Mouse (Mus musculus) erythroblast, embryonic 14.5 days (primary cell): Measurements from ENCODE around the gene Mtmr2. TPM values are rescaled to one million over a fixed set of nuclear protein-coding genes. Genes with fewer than 3 reads are reported as not detected.

Source experiments
- H3K27me3 ChIP-seq: 2 replicates; pipeline ENCODE4 v1.6.1; 2012; ENCODE audit warnings: inconsistent platforms; ENCODE audit not compliant: control insufficient read depth
- H3K36me3 ChIP-seq: 2 replicates; pipeline ENCODE4 v1.6.1; 2012; ENCODE audit warnings: mild to moderate bottlenecking, inconsistent platforms; ENCODE audit not compliant: control insufficient read depth
- H3K4me1 ChIP-seq: 2 replicates; pipeline ENCODE4 v1.6.1; 2012; ENCODE audit warnings: inconsistent platforms; ENCODE audit not compliant: control insufficient read depth
- H3K4me3 ChIP-seq: replicated peaks from 2 replicates; pipeline ENCODE3; 2012; ENCODE audit warnings: moderate library complexity, mild to moderate bottlenecking, inconsistent platforms
- H3K9me3 ChIP-seq: 2 replicates; pipeline ENCODE4 v1.6.1; 2012; ENCODE audit warnings: low read length, inconsistent platforms, mixed read lengths; ENCODE audit not compliant: control insufficient read depth
- GATA1 ChIP-seq: IDR thresholded peaks from 2 replicates; pipeline ENCODE4 v1.6.1; 2012; ENCODE audit warnings: low read length, inconsistent platforms, mixed read lengths
- TAL1 ChIP-seq: IDR thresholded peaks from 3 replicates; pipeline ENCODE4 v1.6.1; 2012; ENCODE audit warnings: low read length, inconsistent platforms, mixed read lengths
- polyA plus RNA-seq: library from polyadenylated mRNA; stranded (reverse); fragments of >175 nt; gene quantifications from 2 replicates; pipeline ENCODE4 v1.2.3, GENCODE M21; 2012

The Mtmr2 gene
- polyA plus RNA-seq, 1 experiment: 0.13 TPM

DNA sequence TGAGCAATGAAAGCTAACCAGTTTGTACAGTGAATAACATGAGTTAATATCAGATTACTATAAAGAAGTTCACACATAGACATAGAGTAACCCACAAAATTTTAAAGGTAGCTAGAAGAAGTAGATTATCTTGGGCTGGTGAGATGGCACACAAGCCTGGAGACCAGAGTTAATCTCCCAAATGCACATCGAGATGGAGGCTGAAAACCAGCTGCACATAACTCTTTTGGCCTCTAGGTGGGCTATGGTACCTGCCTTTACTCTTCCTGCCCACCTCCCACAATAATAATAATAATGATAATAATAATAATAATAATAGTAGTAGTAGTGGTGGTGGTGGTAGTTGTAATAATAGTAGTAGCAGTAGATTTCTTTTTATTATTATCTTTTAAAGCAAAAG is 46.1 kb downstream of the Mtmr2 start:
- Histone ChIP-seq H3K36me3 (peaks cover 56% of the 10 kb centered on the region), H3K9me3 (no peaks in the 10 kb centered on the region), H3K4me3 (no peak overlapping the region), H3K4me1 (peaks cover 3% of the 10 kb centered on the region), H3K27me3 (no peaks in the 10 kb centered on the region)
- TF ChIP-seq TAL1 (no peak), GATA1 (no peak)

DNA sequence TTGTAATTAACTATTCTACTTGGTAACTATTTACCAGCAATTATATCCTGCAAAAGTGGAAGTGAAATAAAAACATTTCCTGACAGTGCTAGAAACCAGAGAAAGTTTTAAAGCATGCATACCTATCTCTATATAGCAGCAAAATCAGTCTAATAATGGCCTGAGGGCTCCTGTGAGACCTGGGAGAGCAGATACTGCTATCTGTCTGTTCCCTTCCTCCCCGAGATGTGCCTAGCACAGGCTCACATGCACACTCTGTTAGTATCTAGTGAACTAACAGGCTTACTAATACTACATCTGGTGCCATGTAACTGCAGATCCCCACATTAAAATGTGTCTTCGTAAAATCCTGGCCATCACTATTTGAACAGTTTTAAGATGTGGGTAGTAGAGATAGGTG is 46.5 kb downstream of the Mtmr2 start:
- H3K36me3 ChIP-seq: peaks cover 58% of the 10 kb centered on the region
- TF ChIP-seq TAL1: no peak
- TF ChIP-seq GATA1: no peak

DNA sequence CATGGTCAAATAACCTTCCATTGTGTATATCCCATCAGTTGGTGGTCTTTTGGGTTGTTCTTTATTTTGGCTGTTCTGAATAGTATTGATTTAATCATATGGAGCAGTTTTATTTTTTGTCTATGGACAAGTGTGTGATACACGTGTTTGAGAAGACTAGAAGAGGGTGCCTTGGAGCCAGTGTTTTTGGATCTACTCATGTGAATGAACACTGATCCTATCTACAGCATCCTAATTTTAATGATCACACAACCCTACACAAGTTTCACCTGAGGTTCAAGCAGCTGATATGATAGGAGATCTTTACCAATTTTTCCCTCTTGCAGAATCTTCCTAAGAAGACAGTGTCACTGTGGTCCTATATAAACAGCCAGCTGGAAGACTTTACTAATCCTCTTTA is 56.3 kb downstream of the Mtmr2 start:
- TF ChIP-seq GATA1 (no peak), TAL1 (no peak)
- Histone ChIP-seq H3K36me3 (peaks cover 86% of the 10 kb centered on the region), H3K27me3 (no peaks in the 10 kb centered on the region), H3K4me1 (no peaks in the 10 kb centered on the region), H3K9me3 (no peaks in the 10 kb centered on the region), H3K4me3 (no peak overlapping the region)

More for the DNA sequence above, 46.5 kb downstream of the Mtmr2 start:
- Histone ChIP-seq H3K9me3 (no peaks in the 10 kb centered on the region), H3K27me3 (no peaks in the 10 kb centered on the region), H3K4me1 (peaks cover 3% of the 10 kb centered on the region), H3K4me3 (no peak overlapping the region)

DNA sequence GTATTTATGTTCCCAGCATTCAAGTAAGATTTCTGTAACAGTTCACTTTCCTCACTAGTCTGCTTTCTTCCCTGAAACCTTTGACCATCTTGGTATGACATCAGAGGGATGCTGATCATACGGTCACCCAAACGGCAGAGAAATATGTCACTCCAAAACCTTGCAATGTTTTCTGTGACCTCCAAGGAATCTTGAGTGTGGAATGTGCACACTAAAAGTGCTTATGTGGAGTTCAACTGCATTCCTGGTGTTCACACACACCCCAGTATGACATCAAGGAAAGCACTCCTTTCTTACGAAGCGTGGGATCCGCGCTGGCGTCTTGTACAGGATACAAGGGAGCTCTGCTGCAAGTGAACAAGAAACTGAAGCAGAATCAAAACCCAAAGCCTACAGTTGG is 58.6 kb downstream of the Mtmr2 start:
- H3K9me3 ChIP-seq: no peaks in the 10 kb centered on the region
- no peak for TF ChIP-seq TAL1
- TF ChIP-seq GATA1: no peak
- H3K4me3 ChIP-seq: no peak overlapping the region
- H3K27me3 ChIP-seq: no peaks in the 10 kb centered on the region
- no peaks in the 10 kb centered on the region for H3K4me1 ChIP-seq
- H3K36me3 ChIP-seq: peaks cover 95% of the 10 kb centered on the region

DNA sequence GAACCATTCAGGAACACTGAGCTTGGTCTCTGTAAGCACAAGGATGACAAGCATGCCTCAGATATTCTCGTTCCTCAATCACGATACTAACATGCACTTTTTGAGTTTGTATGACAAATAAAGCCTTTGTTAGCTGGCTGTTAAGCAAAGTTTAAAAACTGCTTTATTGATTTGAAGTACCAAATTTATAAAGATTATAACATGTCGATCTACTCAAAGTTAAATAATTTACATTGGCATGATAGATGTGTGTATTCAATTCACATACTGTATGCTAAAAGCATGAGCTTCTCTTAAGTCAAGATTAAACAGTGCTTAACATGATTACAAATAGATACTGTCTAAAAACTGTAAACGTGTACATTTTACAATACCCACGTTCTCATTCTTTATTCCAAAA is 59.4 kb downstream of the Mtmr2 start:
- Histone ChIP-seq H3K4me3 (no peak overlapping the region), H3K4me1 (no peaks in the 10 kb centered on the region), H3K36me3 (peaks cover 97% of the 10 kb centered on the region), H3K27me3 (no peaks in the 10 kb centered on the region), H3K9me3 (no peaks in the 10 kb centered on the region)
- TF ChIP-seq TAL1: no peak

DNA sequence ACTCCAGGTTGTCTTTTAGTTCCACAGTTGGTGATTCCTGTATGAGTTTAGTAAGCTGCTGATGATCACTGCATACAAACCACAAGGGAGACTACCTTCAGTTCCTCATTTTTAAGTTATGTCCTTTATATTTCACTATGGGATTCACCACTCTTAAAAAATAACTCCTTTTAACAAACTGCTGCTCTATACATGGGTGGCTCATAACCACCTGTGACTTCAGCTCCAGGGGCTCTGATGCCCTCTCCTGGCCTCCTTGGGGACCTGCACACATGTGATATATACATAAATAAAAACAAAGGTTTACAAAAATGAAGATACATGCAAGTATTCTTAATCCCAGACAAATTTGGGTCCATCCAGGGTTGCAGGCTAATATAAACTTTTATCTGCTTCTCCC is 61.7 kb downstream of the Mtmr2 start:
- peaks cover 98% of the 10 kb centered on the region for H3K36me3 ChIP-seq
- no peaks in the 10 kb centered on the region for H3K27me3 ChIP-seq
- H3K4me1 ChIP-seq: no peaks in the 10 kb centered on the region
- H3K4me3 ChIP-seq: no peak overlapping the region
- no peak for TF ChIP-seq TAL1
- no peak for TF ChIP-seq GATA1
- no peaks in the 10 kb centered on the region for H3K9me3 ChIP-seq

DNA sequence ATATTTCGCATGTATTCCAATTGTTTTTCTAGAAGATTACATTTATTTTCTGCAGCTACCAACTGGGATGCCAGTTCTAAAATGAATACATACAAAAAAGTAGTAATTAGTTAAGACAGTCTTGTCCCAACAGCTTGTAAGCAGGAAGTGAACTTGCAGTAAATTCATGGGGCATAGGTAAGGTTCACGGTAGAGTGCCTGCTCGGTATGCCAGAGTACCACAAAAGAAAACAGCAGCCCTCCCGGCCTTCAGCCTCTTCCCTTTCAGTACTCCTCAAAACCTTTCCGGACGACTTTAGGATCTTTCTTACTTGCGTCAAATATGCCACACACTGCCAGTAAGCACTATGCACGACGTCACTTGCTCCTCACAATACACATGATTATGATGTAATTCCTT is 70.2 kb downstream of the Mtmr2 start:
- H3K9me3 ChIP-seq: no peaks in the 10 kb centered on the region
- peaks cover 5% of the 10 kb centered on the region for H3K4me1 ChIP-seq
- H3K36me3 ChIP-seq: peaks cover 100% of the 10 kb centered on the region
- TF ChIP-seq TAL1 (no peak), GATA1 (no peak)
- H3K4me3 ChIP-seq: no peak overlapping the region
- no peaks in the 10 kb centered on the region for H3K27me3 ChIP-seq

DNA sequence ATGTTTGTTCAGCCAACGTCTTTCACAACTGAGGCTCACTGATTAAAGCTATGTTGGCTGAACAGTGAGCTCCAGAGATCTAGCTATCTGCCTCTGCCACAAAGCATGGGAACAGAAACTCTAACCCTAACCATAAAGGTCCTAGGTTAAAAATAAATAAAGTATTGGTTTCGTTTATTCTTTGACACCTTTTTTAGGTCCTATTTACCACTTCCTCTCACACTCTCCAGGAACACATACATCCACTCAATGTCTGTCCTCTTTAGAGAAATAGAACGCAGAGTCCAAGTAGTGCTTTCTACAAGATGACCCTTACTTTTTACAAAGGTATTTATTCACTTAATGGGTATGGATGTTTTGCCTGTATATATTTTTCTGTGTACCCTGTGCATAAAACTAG is 72.6 kb downstream of the Mtmr2 start:
- TF ChIP-seq TAL1: no peak
- no peak for TF ChIP-seq GATA1
- peaks cover 20% of the 10 kb centered on the region for H3K4me1 ChIP-seq
- H3K4me3 ChIP-seq: no peak overlapping the region
- peaks cover 96% of the 10 kb centered on the region for H3K36me3 ChIP-seq
- H3K27me3 ChIP-seq: no peaks in the 10 kb centered on the region
- H3K9me3 ChIP-seq: no peaks in the 10 kb centered on the region

DNA sequence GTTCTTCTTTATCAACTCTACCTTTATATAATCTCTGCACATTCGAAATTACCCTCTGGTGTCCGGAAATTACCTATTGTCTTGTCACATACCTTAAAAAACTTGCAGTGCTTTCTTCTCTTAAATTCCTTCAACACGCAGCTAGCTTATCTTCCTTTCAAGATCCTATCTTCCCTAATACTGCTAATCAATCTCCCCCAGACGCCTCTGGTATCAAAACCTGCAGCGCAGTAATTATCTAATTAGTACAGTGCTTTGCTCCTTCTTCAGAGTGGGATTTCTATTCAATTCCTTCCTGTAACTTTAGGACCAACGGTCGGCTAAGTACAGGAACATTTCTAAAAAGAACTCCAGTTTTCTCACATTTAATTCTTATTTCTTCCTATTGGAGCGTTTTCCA is 77.7 kb downstream of the Mtmr2 start:
- Histone ChIP-seq H3K27me3 (no peaks in the 10 kb centered on the region), H3K36me3 (peaks cover 63% of the 10 kb centered on the region), H3K9me3 (no peaks in the 10 kb centered on the region), H3K4me3 (peak overlapping the region; percentile 80), H3K4me1 (peaks cover 34% of the 10 kb centered on the region)
- TF ChIP-seq GATA1 (peak; percentile 81), TAL1 (peak; percentile 72)

DNA sequence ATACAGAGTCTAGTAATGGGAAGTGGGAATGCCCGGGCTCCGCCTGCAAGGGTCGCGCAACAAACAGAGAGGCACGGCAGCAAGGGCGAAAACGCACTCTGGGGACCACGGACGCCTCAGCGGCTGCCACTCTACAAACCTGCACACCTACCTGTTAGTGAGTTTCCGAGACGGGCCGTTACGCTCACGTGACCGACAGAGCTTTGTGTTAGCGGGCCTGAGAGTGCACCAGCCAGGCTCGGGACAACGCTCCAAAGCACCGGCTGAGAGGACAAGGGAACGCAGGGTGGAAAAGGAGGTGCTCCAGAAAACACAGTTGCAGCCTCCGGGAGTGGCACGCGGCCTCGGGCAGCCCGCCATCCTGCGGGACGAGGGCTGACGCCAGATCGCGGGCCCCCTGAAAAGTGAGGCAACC is 78.2 kb downstream of the Mtmr2 start:
- Histone ChIP-seq H3K4me3 (peak overlapping the region; percentile 80), H3K36me3 (peaks cover 63% of the 10 kb centered on the region), H3K27me3 (no peaks in the 10 kb centered on the region), H3K9me3 (no peaks in the 10 kb centered on the region), H3K4me1 (peaks cover 37% of the 10 kb centered on the region)
- TF ChIP-seq TAL1: no peak
- TF ChIP-seq GATA1: no peak
